Mouse (Mus musculus): ENCODE measurements at regions not wholly inside any gene's neighbourhood (a gene's known extent, or its start where the extent isn't known, plus 50 kb on each side); places are given as distances from the start of the nearest gene placed in this dataset.

DNA sequence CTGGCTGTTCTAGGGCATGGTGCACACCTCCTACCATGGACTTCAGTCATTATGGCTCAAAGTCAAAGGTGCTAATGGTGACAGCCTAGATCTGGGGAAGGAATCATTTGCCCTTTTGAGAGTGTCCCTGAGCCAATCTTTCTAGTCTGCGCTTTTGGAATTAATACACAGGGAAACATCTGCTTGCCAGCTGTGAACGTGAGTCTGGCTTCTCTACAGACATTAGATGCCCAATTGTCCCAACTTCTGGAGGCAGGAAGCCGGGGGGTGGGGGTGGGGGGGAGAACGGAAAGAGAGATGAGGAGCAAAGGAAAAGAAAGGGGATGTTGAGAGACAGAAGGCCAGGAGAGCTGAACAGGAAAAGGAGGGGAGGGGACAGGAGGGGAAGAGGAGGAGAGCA lies 377.9 kb upstream of the Spred2 start:
- no peak for TF ChIP-seq CTCF (conservative IDR thresholded peaks at IDR 0.05; ENCODE audit: insufficient read depth, insufficient read length, low read depth, low read length)
- TF ChIP-seq POLR2A (IDR thresholded peaks at IDR 0.05; ENCODE audit: low read depth, low read length) = no peak

All from kidney, adult 2 months (tissue).